Mouse (Mus musculus) kidney, postnatal 14 days (tissue): ENCODE data around the gene Fam71e2.

Source experiments
- DNase-seq: peaks from one replicate; pipeline ENCODE4 v3.0.0; 2022; ENCODE audit warnings: mixed read lengths

The Fam71e2 gene

GRCm38 (mm10) chr7:4739041-4739543, 32.0 kb downstream of the Fam71e2 start:
- DNase-seq = no peak

- DNase-seq = peak; percentile 39
Observed at GRCm38 (mm10) chr7:4732968-4733392, 38.1 kb downstream of the Fam71e2 start.

- no peak for DNase-seq
Observed at GRCm38 (mm10) chr7:4731090-4731489, 40.0 kb downstream of the Fam71e2 start.

DNA sequence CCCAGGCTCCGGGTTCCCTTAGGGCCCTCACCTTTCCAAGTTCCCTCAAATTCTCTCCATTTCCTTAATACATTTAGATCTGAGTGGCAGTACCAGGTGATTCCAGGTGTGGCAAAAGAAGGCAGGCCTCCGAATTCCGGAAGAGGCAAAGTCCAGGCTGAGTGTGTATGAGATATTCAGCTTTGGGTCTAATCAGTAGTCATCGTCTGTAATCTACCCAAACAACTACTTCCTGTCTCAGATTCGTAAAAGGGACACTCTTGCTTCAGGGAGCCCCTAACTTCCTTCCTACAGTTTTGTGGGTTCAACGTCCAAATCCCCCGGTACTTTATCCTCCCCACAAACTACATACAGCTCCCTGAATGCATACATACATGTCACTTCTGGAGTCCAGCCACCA, 45.9 kb downstream of the Fam71e2 start, which contains the start of gene Tmem150b:
Gene Tmem150b (minus strand): TSS at position 81 of the 400 bp plus-strand sequence.
- no peak for DNase-seq

GRCm38 (mm10) chr7:4724359-4724758, 46.7 kb downstream of the Fam71e2 start:
- no peak for DNase-seq

DNA sequence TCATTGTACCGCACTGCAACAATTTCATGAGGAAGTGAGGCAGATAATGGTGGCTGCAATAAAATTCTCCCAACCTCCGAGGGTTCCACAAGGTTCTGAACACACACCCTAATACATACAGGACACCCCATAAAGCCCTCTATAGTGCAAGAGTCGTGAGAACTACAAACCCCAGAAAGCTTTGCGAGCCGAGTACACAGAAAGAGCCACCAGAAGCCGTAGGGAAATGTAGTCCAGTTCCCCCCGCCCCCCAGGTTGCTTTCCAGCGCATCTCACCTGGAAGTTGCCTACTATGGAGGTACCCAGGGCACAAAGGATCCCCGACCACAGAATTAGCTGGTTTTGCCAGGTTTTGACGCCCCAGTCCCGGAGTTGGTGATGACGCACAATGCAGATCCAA, 47.6 kb downstream of the Fam71e2 start:
- peak; percentile 18 for DNase-seq

- DNase-seq = no peak
Observed at GRCm38 (mm10) chr7:4719276-4719675, 51.8 kb downstream of the Fam71e2 start.

GRCm38 (mm10) chr7:4716955-4717354, 54.1 kb downstream of the Fam71e2 start:
- DNase-seq = no peak

DNA sequence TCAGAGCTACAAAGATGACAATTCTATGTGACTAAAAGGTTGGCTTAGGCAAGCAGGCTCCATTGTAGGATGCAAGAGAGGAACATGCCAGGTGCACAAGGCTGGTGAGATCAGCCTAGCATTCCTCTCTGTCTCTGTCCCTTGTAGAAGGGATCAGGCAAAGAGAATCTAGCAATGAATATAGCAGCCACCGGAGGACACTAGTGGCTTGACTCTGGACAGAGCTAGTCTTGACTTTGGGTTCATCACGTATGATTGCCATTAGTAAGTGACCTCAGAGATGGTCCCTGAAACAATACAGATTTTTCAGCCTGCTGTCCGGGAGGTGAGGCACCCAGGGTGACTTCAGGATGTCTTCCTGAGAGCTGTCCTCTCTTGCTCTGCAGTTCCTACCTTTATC, 58.5 kb downstream of the Fam71e2 start:
- no peak for DNase-seq

DNA sequence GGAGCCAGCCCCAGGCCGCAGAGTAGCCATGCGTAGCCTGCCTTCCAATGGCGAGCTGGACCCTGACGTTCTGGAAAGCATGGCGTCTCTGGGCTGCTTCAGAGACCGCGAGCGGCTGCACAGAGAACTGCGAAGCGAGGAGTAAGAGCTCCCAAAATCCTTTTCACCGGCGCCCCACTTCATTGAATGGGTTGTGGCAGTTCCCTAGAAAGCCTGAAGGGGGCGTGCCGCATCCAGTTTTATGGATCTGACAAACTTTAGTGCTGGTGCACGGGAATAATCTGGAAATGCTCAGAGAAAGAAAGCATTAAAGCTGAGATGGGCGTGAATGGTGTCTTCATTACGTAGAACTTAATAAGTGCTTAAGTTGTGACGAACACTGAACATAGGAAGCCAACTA, 66.0 kb downstream of the Fam71e2 start:
- DNase-seq = peak; percentile 30
